Comparison of ENCODE assay signal across 8 mouse cellular contexts in the genomic region with DNA sequence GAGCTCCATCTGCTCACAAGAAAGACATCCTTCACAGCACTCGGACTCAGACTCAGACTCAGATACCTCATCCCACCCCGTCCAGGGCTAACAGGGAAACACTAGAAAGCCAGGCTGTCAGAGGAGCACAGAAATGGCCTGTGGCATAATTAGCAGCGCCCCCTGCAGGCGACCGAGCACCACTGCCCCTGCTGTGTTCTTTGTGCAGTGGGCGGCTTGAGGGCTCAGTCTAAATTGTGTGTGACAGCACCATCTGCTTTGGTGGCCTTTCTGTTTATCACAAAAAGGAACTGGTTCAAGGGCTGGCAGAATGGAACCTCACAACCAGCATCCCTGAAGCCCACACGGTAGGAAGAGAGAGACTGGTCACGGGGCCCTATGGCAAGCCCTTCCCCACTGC. TPM values are rescaled to one million over a fixed set of nuclear protein-coding genes. Genes with fewer than 3 reads are reported as not detected.
DNase-seq lines count a peak whose midpoint lies in the region; TF ChIP-seq lines count a peak whose summit lies in the region.

No protein-coding gene starts in this region.

- peak; percentile 86 for TF ChIP-seq CTCF in ES-Bruce4 (IDR thresholded peaks at IDR 0.05; ENCODE audit: low read depth, low read length)
- TF ChIP-seq CTCF in cortical plate, adult 2 months (IDR thresholded peaks at IDR 0.05; ENCODE audit: extremely low read depth, insufficient read depth, low read length), result peak; percentile 63

- WGBS in heart, embryonic 10.5 days, result 41% methylated on average over 8 of the region's 8 CpGs

- no peak for TF ChIP-seq EP300 in ES-Bruce4 (IDR thresholded peaks at IDR 0.05; ENCODE audit: insufficient read depth, low read depth, low read length)

- H3K4me1 ChIP-seq in ES-Bruce4 (ENCODE audit: control insufficient read depth, insufficient read depth, low read length), result no peaks in the 10 kb centered on the region
- no peaks in the 10 kb centered on the region for H3K4me1 ChIP-seq in cortical plate, adult 2 months (ENCODE audit: control insufficient read depth, insufficient read depth, low read length)
- H3K4me1 ChIP-seq in heart, embryonic 10.5 days, result peaks cover 3% of the 10 kb centered on the region

- H3K9ac ChIP-seq in ES-Bruce4 (ENCODE audit: low read depth, poor library complexity, severe bottlenecking), result no peak overlapping the region

- H3K4me3 ChIP-seq in ES-Bruce4 (ENCODE audit: low read depth, low read length), result no peak overlapping the region
- H3K4me3 ChIP-seq in cortical plate, adult 2 months (ENCODE audit: insufficient read depth, low read length), result no peak overlapping the region
- no peak overlapping the region for H3K4me3 ChIP-seq in heart, embryonic 10.5 days

- peak; percentile 57 for DNase-seq in adrenal gland, adult 2 months
- DNase-seq in heart, embryonic 10.5 days (ENCODE audit: low spot score), result peak; percentile 81
- DNase-seq in layer of hippocampus, adult 18-20 months (ENCODE audit: low spot score in 2 of 2), result peak; percentile 62 to 75
- DNase-seq in lung, postnatal 36 days, result peak; percentile 61
- peak; percentile 65 to 73 for DNase-seq in right cerebral cortex, adult 2 months (ENCODE audit: low spot score in 2 of 2)
- DNase-seq in urinary bladder, postnatal 4 days (ENCODE audit: low spot score in 2 of 2), result peak; percentile 41 to 83

- H3K27me3 ChIP-seq in ES-Bruce4 (ENCODE audit: control insufficient read depth, insufficient read depth, low read length, poor library complexity, severe bottlenecking), result no peaks in the 10 kb centered on the region
- no peaks in the 10 kb centered on the region for H3K27me3 ChIP-seq in heart, embryonic 10.5 days (ENCODE audit: insufficient read depth, poor library complexity, severe bottlenecking)

- H3K27ac ChIP-seq in ES-Bruce4 (ENCODE audit: insufficient read depth, low read length), result no peak overlapping the region
- no peak overlapping the region for H3K27ac ChIP-seq in cortical plate, adult 2 months (ENCODE audit: insufficient read depth, low read length)
- no peak overlapping the region for H3K27ac ChIP-seq in heart, embryonic 10.5 days

- no peaks in the 10 kb centered on the region for H3K9me3 ChIP-seq in ES-Bruce4 (replicated peaks; ENCODE audit: control insufficient read depth, insufficient read depth, low read length, poor library complexity, severe bottlenecking)
- no peaks in the 10 kb centered on the region for H3K9me3 ChIP-seq in heart, embryonic 10.5 days

- H3K36me3 ChIP-seq in ES-Bruce4 (ENCODE audit: control insufficient read depth, insufficient read depth, low read length, poor library complexity, severe bottlenecking), result peaks cover 5% of the 10 kb centered on the region
- H3K36me3 ChIP-seq in heart, embryonic 10.5 days, result peaks cover 83% of the 10 kb centered on the region

- no peak for TF ChIP-seq POLR2A in ES-Bruce4 (IDR thresholded peaks at IDR 0.05; ENCODE audit: insufficient read depth, low read length)
- no peak for TF ChIP-seq POLR2A in cortical plate, adult 2 months (IDR thresholded peaks at IDR 0.05; ENCODE audit: extremely low read depth, insufficient read depth, low read length)

RNA-seq across cellular contexts. Expression of a gene that starts 19.3 kb away (rescaled TPM):
- polyA plus RNA-seq in ES-Bruce4 (2011; ENCODE audit: insufficient read depth, insufficient read length, low read depth, missing spikeins), result 1.2 TPM in 1 of 2 replicates, not detected in the other
- 1 to 10 TPM; 1.2 to 1.8 TPM for total RNA-seq in adrenal gland, adult 2 months (2021)
- polyA plus RNA-seq in adrenal gland, adult 2 months (2012; rRNA removed), result 0.79 and 1.1 TPM in 2 replicates
- 0.65 and 1.0 TPM in 2 replicates for polyA plus RNA-seq in cortical plate, adult 2 months (2012; rRNA removed)
- 2.6 and 2.8 TPM in 2 replicates for polyA plus RNA-seq in heart, embryonic 10.5 days (2016; fragmentation: Nextera tagmentation; extraction: Ambion mirVana)
- total RNA-seq in layer of hippocampus, adult 18-20 months (2021), result 1 to 10 TPM; 4.3 to 4.6 TPM

RNA-seq across cellular contexts. Expression of a gene that starts 21.9 kb away (rescaled TPM):
- 48.9 and 51.2 TPM in 2 replicates for polyA plus RNA-seq in ES-Bruce4 (2011; ENCODE audit: insufficient read depth, insufficient read length, low read depth, missing spikeins)
- 10 to 100 TPM; 63.4 to 81.1 TPM for total RNA-seq in adrenal gland, adult 2 months (2021)
- polyA plus RNA-seq in adrenal gland, adult 2 months (2012; rRNA removed), result 24.1 and 25.1 TPM in 2 replicates
- 220 and 231 TPM in 2 replicates for polyA plus RNA-seq in cortical plate, adult 2 months (2012; rRNA removed)
- polyA plus RNA-seq in heart, embryonic 10.5 days (2016; fragmentation: Nextera tagmentation; extraction: Ambion mirVana), result 106 and 118 TPM in 2 replicates
- total RNA-seq in layer of hippocampus, adult 18-20 months (2021), result 100 to 1,000 TPM; 160 to 161 TPM
